Mouse (Mus musculus): Measurements from ENCODE around the gene Gpr139. TPM values are rescaled to one million over a fixed set of nuclear protein-coding genes. Genes with fewer than 3 reads are reported as not detected.
A peak's percentile ranks its signal among the peaks of the same experiment; 100 is the strongest.

The Gpr139 gene
- polyA plus RNA-seq (2016; fragmentation: Nextera tagmentation; extraction: Ambion mirVana), result 0.06 and 0.13 TPM in 2 replicates

DNA sequence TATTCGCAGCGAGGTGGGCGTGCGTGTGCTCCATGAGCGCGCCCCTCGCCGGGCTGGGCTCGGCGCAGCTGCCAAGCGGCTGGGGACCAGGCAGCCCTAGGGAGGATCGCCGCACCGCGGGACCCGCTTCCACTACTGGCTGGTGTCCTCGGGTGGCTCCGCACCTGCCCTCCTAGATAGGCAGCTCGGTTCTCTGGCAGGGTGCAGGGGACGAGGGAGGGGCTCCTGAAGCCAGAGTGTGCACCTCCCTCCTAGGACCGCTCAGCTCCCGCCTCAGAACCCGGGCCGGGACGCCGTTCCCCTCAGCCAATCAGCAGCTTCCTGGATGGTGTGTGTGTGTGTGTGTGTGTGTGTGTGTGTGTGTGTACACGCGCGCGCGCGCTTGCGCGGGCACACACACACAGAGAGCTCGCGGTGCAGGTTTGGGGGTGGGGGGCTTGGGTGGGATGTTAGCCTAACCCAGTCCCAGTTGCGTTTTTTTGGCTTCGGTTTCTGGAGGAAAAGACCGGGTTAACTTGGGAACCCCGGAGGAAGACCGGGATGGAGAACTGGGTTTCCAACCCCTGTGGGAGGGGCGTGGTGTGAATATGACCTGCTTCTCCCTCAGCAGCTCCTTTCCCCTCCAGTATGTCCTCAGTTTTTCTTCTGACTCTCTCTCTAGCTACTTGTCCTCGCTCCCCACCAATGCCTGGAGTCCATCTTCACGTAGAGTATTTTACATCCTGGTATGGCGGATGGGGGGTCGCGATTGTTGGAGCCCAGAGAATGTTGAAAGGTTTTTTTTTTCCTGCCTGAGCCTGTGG lies at the start of gene Gpr139:
TSS of gene Gpr139 (minus strand) at position 263 of the 803 bp plus-strand sequence.
- peak within 1 kb of the TSS; percentile 48 for H3K4me3 ChIP-seq
- no peaks in the 10 kb centered on the region for H3K36me3 ChIP-seq
- peak within 1 kb of the TSS; percentile 92 for H3K4me2 ChIP-seq (replicated peaks)
- H3K27ac ChIP-seq, result no peak within 1 kb of the TSS
- H3K4me1 ChIP-seq, result peaks cover 6% of the 10 kb centered on the region; the same call in 1 of the 2 replicates
- H3K9me3 ChIP-seq, result no peaks in the 10 kb centered on the region
- peaks cover 47% of the 10 kb centered on the region for H3K27me3 ChIP-seq
- under 1% methylated on average over 47 of the region's 47 CpGs for WGBS
- peak within 1 kb of the TSS; percentile 47 for H3K9ac ChIP-seq
- peak; percentile 84 for ATAC-seq (ENCODE audit: insufficient number of reproducible peaks, insufficient read depth, low FRiP score, low TSS enrichment)

DNA sequence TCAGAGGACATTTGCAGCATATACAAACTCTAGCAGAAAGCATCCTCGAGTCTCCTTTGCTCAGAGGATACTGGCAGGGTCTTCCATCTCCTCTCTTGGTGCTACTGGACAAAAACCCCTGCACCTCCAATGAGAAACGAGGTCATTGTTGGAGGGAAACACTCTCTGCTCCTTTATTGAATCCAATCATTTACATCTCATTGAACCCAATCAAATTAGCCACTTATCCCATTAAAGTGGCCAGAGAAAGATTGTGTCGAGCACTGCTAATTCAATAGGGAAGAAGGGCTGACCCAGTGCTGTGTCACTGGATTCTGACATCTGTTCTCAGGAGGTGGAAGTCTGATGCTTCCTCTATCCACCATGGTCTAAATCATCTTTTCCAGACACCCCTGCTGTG lies 46.6 kb upstream of the Gpr139 start:
- H3K4me2 ChIP-seq (replicated peaks), result no peak overlapping the region
- H3K36me3 ChIP-seq, result no peaks in the 10 kb centered on the region
- H3K4me3 ChIP-seq, result no peak overlapping the region
- H3K9ac ChIP-seq, result no peak overlapping the region
- WGBS, result 53% methylated on average over 3 of the region's 3 CpGs
- ATAC-seq (ENCODE audit: insufficient number of reproducible peaks, insufficient read depth, low FRiP score, low TSS enrichment), result no peak
- no peaks in the 10 kb centered on the region for H3K27me3 ChIP-seq
- H3K9me3 ChIP-seq, result no peaks in the 10 kb centered on the region
- H3K27ac ChIP-seq, result no peak overlapping the region
- H3K4me1 ChIP-seq, result no peaks in the 10 kb centered on the region

DNA sequence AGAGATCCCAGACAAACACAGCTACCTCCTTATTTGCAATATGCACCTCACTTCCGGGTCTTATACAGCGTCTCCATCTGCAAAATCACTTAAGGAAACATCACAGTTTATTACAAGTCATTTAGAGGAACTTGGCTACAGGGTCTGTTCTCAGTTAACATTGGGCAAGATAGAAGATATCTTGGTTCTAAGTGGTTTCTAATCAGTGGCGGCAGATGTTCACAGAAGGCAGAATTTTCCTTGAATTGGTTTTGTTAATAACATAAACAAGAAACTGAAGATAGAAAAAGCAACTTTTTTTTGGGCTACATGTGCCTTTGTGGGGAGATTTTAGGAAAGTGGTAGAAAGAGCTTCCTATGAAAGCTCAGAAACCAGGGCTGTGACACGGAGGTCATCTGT lies 38.3 kb upstream of the Gpr139 start:
- Histone ChIP-seq H3K4me3 (no peak overlapping the region), H3K4me2 (replicated peaks) (no peak overlapping the region), H3K27ac (no peak overlapping the region), H3K9me3 (no peaks in the 10 kb centered on the region), H3K27me3 (no peaks in the 10 kb centered on the region), H3K36me3 (no peaks in the 10 kb centered on the region), H3K9ac (no peak overlapping the region), H3K4me1 (no peaks in the 10 kb centered on the region)
- 81% methylated on average over 4 of the region's 4 CpGs for WGBS
- no peak for ATAC-seq (ENCODE audit: insufficient number of reproducible peaks, insufficient read depth, low FRiP score, low TSS enrichment)

DNA sequence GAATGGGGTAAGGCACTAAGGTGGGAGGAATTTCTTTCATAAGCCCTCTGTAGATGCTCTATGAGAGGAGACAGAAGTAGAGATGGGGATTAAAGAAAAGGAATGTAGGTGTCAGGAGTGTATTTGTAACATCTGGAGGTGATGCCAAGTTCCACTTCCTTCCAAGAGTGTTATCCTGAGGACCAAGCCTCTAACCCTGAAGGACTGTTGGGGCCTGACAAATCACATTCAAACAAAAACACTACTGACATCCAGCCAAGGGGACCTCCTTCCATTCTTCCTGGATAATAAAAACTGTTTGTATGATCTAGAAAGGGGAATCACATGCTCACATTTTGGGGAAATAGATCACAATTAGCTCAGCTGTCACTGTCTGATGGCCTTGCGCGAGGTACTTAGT lies 34.7 kb upstream of the Gpr139 start:
- H3K27me3 ChIP-seq, result no peaks in the 10 kb centered on the region
- H3K4me2 ChIP-seq (replicated peaks), result no peak overlapping the region
- no peak overlapping the region for H3K4me3 ChIP-seq
- WGBS, result 88% methylated on average over 2 of the region's 2 CpGs
- H3K27ac ChIP-seq, result no peak overlapping the region
- no peaks in the 10 kb centered on the region for H3K36me3 ChIP-seq
- H3K9ac ChIP-seq, result no peak overlapping the region
- no peaks in the 10 kb centered on the region for H3K4me1 ChIP-seq
- no peaks in the 10 kb centered on the region for H3K9me3 ChIP-seq
- no peak for ATAC-seq (ENCODE audit: insufficient number of reproducible peaks, insufficient read depth, low FRiP score, low TSS enrichment)

DNA sequence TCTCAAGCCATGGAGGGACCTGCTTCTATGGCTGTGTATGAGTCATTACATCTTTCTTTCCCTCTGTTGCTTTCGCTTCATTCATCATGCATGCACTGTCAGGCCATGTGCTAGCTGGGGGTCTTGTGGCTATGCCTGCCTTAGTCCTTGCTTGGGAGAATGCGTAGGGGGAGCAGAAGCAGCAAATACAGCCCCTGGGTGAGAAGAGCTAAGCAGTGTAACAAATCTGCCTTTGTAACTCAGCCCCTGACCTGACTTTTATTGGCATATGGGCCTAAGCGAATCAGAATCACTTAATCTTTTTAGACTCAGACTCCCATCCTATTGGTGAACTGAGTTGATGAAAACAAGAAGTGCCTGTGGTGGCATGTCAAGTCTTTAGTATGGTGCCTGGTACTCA lies 22.8 kb upstream of the Gpr139 start:
- WGBS, result 65% methylated on average over 3 of the region's 3 CpGs
- no peak for ATAC-seq (ENCODE audit: insufficient number of reproducible peaks, insufficient read depth, low FRiP score, low TSS enrichment)
- H3K36me3 ChIP-seq, result no peaks in the 10 kb centered on the region
- H3K4me1 ChIP-seq, result no peaks in the 10 kb centered on the region
- no peak overlapping the region for H3K27ac ChIP-seq
- H3K9ac ChIP-seq, result no peak overlapping the region
- no peaks in the 10 kb centered on the region for H3K27me3 ChIP-seq
- H3K4me2 ChIP-seq (replicated peaks), result no peak overlapping the region
- H3K9me3 ChIP-seq, result no peaks in the 10 kb centered on the region
- no peak overlapping the region for H3K4me3 ChIP-seq

DNA sequence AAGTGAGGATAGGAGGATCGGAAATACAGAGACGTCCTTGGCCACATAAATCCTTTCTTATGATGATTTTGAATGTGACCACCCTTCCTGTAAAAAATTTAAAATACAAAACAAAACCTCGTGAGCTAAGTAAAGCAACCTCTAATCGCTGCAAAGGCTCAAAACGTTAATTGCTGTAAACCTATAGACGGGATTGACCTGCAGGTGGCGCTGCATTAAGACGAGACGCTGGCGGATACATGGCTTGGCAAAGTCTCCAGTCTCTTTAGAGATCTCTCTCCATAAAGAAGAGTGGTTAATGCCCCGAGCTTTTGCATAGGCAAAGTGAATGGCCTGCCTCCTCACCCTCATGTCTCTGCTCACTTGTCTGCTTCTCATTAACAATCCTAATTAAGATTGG lies 2.0 kb upstream of the Gpr139 start:
- Histone ChIP-seq H3K36me3 (no peaks in the 10 kb centered on the region), H3K27ac (no peak overlapping the region), H3K4me3 (no peak overlapping the region), H3K9me3 (no peaks in the 10 kb centered on the region), H3K27me3 (peaks cover 47% of the 10 kb centered on the region), H3K4me1 (peaks cover 6% of the 10 kb centered on the region; the same call in 1 of the 2 replicates), H3K9ac (no peak overlapping the region), H3K4me2 (replicated peaks) (no peak overlapping the region)
- WGBS, result 13% methylated on average over 11 of the region's 11 CpGs
- no peak for ATAC-seq (ENCODE audit: insufficient number of reproducible peaks, insufficient read depth, low FRiP score, low TSS enrichment)

DNA sequence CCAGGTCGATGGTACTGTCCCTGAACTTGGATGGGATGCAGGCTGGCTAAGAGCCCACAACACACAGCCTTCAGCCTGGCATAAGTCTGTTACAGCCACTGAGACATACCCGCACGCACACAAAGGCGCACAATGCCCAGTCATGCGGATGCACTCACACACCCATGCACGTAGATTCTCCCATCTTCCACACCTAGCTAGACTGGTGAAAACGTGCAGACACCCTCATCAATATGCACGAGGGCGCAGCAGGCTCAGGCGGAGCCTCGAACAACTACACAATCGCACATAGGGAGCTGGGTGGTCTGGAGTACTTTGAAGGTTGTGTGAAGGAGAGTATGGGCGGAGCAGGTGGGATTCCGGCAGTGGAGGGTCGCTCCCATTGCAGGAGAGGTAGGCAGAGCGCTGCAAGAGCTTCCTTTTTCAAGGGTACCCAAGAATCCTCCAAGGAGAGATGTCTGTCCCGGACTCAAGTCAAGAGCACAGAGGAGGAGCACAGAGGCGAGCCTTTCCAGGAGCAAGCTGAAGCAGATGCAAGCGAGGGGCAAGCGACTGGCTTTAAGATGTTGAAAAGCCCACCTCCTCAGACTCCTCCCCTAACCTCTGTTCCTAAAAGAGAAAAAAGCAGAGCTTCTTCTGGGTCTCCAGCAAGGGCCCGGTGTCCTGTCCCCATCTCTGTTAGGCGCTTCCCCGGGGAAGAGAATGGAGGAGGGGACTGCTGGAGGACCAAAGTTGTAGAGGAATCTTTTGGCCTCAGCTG lies 958 bp upstream of the Gpr139 start:
- WGBS, result 3% methylated on average over 23 of the region's 23 CpGs
- H3K9me3 ChIP-seq, result no peaks in the 10 kb centered on the region
- H3K27ac ChIP-seq, result no peak overlapping the region
- H3K4me2 ChIP-seq (replicated peaks), result peak overlapping the region; percentile 92
- H3K4me3 ChIP-seq, result peak overlapping the region; percentile 48
- peaks cover 6% of the 10 kb centered on the region; the same call in 1 of the 2 replicates for H3K4me1 ChIP-seq
- no peaks in the 10 kb centered on the region for H3K36me3 ChIP-seq
- no peak overlapping the region for H3K9ac ChIP-seq
- peaks cover 47% of the 10 kb centered on the region for H3K27me3 ChIP-seq
- no peak for ATAC-seq (ENCODE audit: insufficient number of reproducible peaks, insufficient read depth, low FRiP score, low TSS enrichment)

DNA sequence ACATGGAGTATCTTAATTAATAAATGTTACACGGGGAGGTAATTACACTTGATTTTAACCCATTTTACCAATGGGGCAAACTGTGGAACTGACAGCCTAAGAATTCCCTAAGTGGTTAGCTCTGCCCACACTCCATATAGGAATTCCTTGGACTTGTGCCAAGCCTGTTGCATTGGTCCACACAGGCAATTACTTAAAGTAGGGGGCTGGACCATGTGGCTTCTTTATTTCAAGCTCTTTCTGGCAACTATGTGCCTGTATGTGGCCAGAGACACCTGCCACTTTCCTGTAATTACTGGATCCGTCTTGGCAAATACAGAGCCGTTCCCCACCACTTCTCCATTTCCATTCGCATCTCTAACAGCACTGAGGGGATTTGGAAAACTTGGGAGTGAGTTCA lies 3.4 kb downstream of the Gpr139 start:
- Histone ChIP-seq H3K9me3 (no peaks in the 10 kb centered on the region), H3K36me3 (no peaks in the 10 kb centered on the region), H3K4me1 (peaks cover 6% of the 10 kb centered on the region; the same call in 1 of the 2 replicates), H3K9ac (no peak overlapping the region), H3K4me3 (no peak overlapping the region), H3K4me2 (replicated peaks) (no peak overlapping the region), H3K27me3 (peaks cover 40% of the 10 kb centered on the region), H3K27ac (no peak overlapping the region)
- no peak for ATAC-seq (ENCODE audit: insufficient number of reproducible peaks, insufficient read depth, low FRiP score, low TSS enrichment)
- 61% methylated on average over 4 of the region's 4 CpGs for WGBS

DNA sequence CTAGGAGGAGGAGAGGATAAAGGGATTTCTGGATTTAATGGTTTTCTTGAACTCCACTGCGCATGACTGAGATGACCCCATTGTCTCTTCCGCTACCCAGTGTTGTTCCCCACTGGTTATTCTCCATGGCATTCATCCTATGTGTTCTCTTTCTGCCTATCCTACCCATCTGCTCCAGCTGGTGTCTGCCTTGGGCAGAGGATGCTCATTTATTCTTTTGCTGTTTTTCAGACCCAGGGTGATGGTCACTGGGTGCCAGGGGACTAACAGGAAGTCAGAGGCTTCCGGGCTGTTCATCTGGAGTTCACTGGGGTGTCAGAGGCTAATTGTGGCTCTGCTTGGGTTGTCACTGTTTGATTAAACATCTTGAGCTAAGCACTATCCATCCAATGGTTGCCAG lies 24.4 kb downstream of the Gpr139 start:
- Histone ChIP-seq H3K4me1 (no peaks in the 10 kb centered on the region), H3K27me3 (no peaks in the 10 kb centered on the region), H3K9me3 (no peaks in the 10 kb centered on the region), H3K4me2 (replicated peaks) (no peak overlapping the region), H3K9ac (no peak overlapping the region), H3K4me3 (no peak overlapping the region), H3K27ac (no peak overlapping the region), H3K36me3 (no peaks in the 10 kb centered on the region)
- ATAC-seq (ENCODE audit: insufficient number of reproducible peaks, insufficient read depth, low FRiP score, low TSS enrichment), result no peak
- 78% methylated on average over 3 of the region's 3 CpGs for WGBS

DNA sequence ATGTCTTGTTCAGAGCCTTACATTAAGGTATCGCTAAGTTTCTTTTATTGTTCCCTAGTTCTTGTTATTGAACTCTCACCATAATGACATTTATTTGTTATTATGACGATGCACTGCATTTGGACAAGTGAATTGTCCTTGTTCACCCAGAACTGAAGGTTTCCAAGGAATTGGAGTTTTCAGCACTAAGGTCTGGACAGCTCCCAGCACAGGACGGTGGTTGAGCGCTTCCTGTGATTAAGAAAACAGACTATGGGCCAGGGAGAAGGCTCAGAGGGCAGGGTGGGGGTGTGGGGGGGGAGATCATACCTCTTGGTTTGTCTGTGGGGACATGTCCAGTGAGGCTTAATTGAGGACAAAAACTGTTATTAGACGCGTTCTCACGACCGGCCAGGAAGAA lies 72.6 kb downstream of the Gpr139 start:
- no peak overlapping the region for H3K9ac ChIP-seq
- ATAC-seq (ENCODE audit: insufficient number of reproducible peaks, insufficient read depth, low FRiP score, low TSS enrichment), result no peak
- H3K27ac ChIP-seq, result no peak overlapping the region
- H3K9me3 ChIP-seq, result no peaks in the 10 kb centered on the region
- H3K36me3 ChIP-seq, result no peaks in the 10 kb centered on the region
- no peaks in the 10 kb centered on the region for H3K27me3 ChIP-seq
- H3K4me2 ChIP-seq (replicated peaks), result no peak overlapping the region
- H3K4me3 ChIP-seq, result no peak overlapping the region
- 64% methylated on average over 8 of the region's 8 CpGs for WGBS
- H3K4me1 ChIP-seq, result no peaks in the 10 kb centered on the region

DNA sequence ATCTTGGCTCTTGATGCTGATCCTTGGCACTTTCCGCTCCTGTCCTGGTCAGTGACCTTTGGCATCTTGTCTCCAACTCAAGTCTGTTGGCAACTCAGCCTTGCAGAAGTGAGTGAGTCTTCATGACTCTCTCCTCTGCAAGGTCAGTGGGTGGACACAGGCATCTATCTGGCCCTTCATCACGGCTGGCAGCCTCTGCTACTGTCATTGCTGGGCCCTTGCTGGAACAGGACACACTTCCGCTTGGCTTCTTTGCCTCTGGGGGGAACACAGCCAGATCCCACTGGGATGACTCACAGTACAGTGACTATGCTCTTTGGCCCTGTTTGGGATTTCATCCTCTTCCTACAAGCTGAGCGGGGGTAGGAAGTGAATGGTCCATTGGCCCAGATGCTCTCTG lies 78.5 kb downstream of the Gpr139 start:
- 74% methylated on average over 4 of the region's 4 CpGs for WGBS
- Histone ChIP-seq H3K27ac (no peak overlapping the region), H3K36me3 (no peaks in the 10 kb centered on the region), H3K4me3 (no peak overlapping the region), H3K9ac (no peak overlapping the region), H3K4me1 (no peaks in the 10 kb centered on the region), H3K27me3 (no peaks in the 10 kb centered on the region), H3K4me2 (replicated peaks) (no peak overlapping the region), H3K9me3 (no peaks in the 10 kb centered on the region)
- no peak for ATAC-seq (ENCODE audit: insufficient number of reproducible peaks, insufficient read depth, low FRiP score, low TSS enrichment)

DNA sequence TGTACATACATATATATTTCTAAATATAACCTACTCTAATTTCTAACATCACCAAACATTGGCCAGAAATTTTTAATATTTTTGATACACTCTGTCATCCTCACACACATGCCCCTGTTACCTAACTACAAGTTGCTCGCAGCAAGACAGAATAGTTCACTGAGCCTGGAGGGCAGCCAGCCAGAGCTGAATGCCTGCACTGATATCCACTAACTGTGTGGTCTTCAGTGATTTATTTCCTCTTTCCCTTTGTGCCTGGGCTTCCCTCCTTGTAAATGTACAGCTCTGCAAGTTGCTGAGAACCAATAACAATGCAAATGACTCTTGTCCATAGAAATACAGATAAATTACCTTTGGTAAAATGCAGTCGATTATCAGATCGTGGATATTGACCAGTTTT lies 87.8 kb downstream of the Gpr139 start:
- Histone ChIP-seq H3K36me3 (no peaks in the 10 kb centered on the region), H3K4me1 (no peaks in the 10 kb centered on the region), H3K9me3 (no peaks in the 10 kb centered on the region), H3K4me2 (replicated peaks) (no peak overlapping the region), H3K4me3 (no peak overlapping the region), H3K9ac (no peak overlapping the region), H3K27ac (no peak overlapping the region), H3K27me3 (no peaks in the 10 kb centered on the region)
- 81% methylated on average over 3 of the region's 3 CpGs for WGBS
- no peak for ATAC-seq (ENCODE audit: insufficient number of reproducible peaks, insufficient read depth, low FRiP score, low TSS enrichment)
